Mouse (Mus musculus): ENCODE measurements around the gene Mat1a. TPM values are rescaled to one million over a fixed set of nuclear protein-coding genes. Genes with fewer than 3 reads are reported as not detected.

The Mat1a gene
- polyA plus RNA-seq, 1 experiment from 2014 or later: 0.54 TPM

DNA sequence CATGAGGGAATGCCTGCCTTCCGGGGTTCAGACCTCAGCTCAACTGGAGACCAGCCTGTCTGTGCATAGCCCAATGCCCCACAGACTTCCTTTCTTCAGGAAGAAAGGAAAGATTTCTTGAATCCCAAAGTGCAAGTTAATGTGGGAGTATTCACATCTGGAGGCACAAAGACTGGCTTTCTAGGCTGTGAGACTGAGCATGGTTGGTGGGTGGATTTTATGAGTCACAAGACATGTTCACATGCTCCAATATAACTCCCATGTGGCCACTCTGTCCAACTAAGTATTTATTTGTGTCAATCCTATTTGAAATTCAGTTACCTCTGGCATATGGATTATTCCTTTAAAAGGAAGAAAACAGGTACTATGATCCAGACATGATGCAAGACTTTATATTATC, 6.1 kb upstream of the Mat1a start:
- Histone ChIP-seq H3K9ac (no peak overlapping the region), H3K4me3 (no peak overlapping the region), H3K4me2 (no peak overlapping the region), H3K27me3 (replicated peaks) (no peaks in the 10 kb centered on the region; the same call in 1 of the 2 replicates), H3K27ac (no peak overlapping the region), H3K4me1 (no peaks in the 10 kb centered on the region), H3K9me3 (replicated peaks) (no peaks in the 10 kb centered on the region), H3K36me3 (no peaks in the 10 kb centered on the region)
- WGBS (ENCODE audit: insufficient replicate concordance): 61% methylated on average over 1 of the region's 1 CpGs
- no peak for ATAC-seq

DNA sequence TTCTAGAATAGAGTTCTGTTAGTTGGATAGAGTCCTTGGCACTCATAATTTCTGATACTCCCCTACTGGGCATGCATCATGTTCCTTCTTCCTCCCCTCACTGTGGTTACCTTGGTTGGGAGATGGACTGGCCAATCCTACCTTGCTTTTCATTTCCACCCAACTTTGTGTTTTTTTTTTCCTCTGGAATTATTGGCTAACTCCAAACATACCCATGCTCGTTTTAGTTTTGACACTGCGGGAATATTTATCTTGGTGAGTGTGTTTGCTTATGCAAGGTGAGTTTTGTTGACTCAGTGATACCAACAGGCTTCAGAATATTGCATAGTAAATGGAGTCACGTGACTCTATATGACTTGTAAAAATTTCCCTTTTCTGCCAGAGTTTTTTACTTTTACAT, 4.1 kb upstream of the Mat1a start:
- H3K27ac ChIP-seq: no peak overlapping the region
- no peak for ATAC-seq
- WGBS (ENCODE audit: insufficient replicate concordance): 59% methylated on average over 3 of the region's 3 CpGs
- H3K4me3 ChIP-seq: no peak overlapping the region
- no peaks in the 10 kb centered on the region for H3K27me3 ChIP-seq (replicated peaks)
- H3K4me2 ChIP-seq: no peak overlapping the region
- H3K36me3 ChIP-seq: no peaks in the 10 kb centered on the region
- no peaks in the 10 kb centered on the region for H3K4me1 ChIP-seq
- no peaks in the 10 kb centered on the region for H3K9me3 ChIP-seq (replicated peaks)
- no peak overlapping the region for H3K9ac ChIP-seq

DNA sequence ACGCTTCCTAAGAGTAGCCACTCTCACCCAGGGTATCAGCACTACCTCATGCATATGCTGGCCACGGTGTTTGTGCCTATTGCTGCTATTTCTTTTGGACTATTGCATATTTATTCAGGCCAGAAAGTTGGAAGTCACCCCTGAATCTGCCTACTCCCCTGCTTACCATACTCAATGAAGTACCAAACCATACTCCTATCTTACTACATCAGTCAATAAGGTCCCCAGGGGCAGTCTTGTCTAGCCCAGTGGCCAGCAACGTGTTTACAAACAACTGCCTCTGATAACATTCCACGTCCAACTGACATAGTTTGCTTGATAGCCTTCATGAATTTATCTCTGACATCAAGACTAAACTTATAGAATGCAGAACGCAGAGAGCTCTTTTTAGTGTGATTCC, 3.6 kb upstream of the Mat1a start:
- no peaks in the 10 kb centered on the region for H3K27me3 ChIP-seq (replicated peaks)
- 60% methylated on average over 5 of the region's 5 CpGs for WGBS (ENCODE audit: insufficient replicate concordance)
- H3K27ac ChIP-seq: no peak overlapping the region
- ATAC-seq: no peak
- no peaks in the 10 kb centered on the region for H3K36me3 ChIP-seq
- no peak overlapping the region for H3K9ac ChIP-seq
- H3K9me3 ChIP-seq (replicated peaks): no peaks in the 10 kb centered on the region
- no peak overlapping the region for H3K4me2 ChIP-seq
- no peak overlapping the region for H3K4me3 ChIP-seq
- H3K4me1 ChIP-seq: no peaks in the 10 kb centered on the region

DNA sequence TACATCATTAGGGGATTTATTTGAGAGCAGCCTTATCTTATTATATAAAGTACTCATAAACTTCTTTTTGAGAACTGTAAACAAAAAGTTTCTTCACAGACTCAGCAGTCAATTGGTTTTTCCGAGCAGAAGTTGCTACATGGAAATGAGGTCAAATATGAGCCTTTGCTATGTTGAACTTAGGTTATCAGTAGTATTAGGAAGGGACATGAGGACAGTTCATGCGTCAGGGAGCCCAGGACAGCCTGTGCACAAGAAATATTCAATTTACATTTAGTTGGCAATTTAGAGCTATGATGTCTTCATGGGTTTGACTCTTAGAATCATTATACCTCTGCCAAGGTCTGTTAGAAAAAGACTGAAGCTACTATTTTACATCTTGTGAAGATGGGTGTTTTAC, 2.6 kb upstream of the Mat1a start:
- Histone ChIP-seq H3K4me1 (no peaks in the 10 kb centered on the region), H3K27me3 (replicated peaks) (no peaks in the 10 kb centered on the region), H3K27ac (no peak overlapping the region), H3K36me3 (no peaks in the 10 kb centered on the region), H3K9ac (no peak overlapping the region), H3K4me3 (no peak overlapping the region), H3K4me2 (no peak overlapping the region), H3K9me3 (replicated peaks) (no peaks in the 10 kb centered on the region)
- no peak for ATAC-seq
- whole genome bisulfite sequencing (ENCODE audit: insufficient replicate concordance): 52% methylated on average over 2 of the region's 2 CpGs

DNA sequence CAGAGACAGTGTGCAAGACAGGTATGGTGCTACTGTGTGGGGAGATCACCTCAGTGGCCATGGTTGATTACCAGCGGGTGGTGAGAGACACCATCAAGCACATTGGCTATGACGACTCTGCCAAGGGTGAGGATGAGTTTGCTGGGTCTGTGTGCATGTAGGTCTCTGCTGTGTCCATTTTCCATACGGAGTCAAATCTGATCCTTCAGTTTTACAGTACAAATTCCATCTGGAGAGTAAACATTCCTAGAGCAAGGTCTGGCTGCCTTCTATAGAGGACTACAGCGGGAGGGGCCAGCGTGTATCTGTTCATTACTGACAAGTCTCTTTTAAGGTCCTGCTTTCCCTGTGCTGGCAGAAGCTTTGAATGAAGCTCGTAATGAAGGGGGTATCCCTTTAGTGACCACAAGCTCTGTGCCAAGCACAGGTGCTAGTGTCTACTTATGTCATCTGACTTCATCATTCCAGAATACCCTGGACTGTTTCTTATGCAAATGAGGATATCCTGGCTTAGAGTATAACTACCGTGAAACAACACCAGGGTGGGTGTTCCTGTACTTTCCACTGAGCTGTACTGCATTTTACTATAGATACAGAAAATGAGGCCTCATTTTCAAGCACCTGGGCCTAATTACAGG, 6.3 kb downstream of the Mat1a start:
- Histone ChIP-seq H3K9me3 (replicated peaks) (no peaks in the 10 kb centered on the region), H3K36me3 (no peaks in the 10 kb centered on the region), H3K4me1 (no peaks in the 10 kb centered on the region), H3K27me3 (replicated peaks) (no peaks in the 10 kb centered on the region), H3K27ac (no peak overlapping the region), H3K9ac (no peak overlapping the region), H3K4me2 (no peak overlapping the region), H3K4me3 (no peak overlapping the region)
- ATAC-seq: peak; percentile 37; the same call in 1 of the 2 replicates
- WGBS (ENCODE audit: insufficient replicate concordance): 68% methylated on average over 7 of the region's 7 CpGs

DNA sequence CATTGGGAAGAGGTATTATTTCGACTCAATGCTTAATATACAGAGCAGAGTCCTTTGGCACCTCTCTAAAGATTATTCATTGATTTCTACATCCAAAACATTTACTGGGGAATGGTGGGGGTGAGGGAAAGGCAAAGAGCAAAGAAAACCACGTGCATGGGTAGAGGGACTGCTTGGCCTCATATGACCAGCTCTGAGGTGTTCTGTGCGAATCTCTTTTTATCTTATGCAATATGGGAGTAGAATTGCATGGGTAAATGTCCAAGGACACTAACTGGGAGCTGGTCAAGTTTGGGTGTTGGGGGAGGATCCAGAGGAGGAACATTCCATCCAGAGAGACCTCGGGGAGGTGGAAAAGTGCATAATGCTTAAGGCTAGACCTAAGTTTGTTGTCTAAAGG, 8.1 kb downstream of the Mat1a start:
- Histone ChIP-seq H3K4me1 (no peaks in the 10 kb centered on the region), H3K4me2 (no peak overlapping the region), H3K27me3 (replicated peaks) (no peaks in the 10 kb centered on the region), H3K9ac (no peak overlapping the region), H3K9me3 (replicated peaks) (no peaks in the 10 kb centered on the region), H3K4me3 (no peak overlapping the region), H3K36me3 (no peaks in the 10 kb centered on the region), H3K27ac (no peak overlapping the region)
- 42% methylated on average over 4 of the region's 4 CpGs for WGBS (ENCODE audit: insufficient replicate concordance)
- no peak for ATAC-seq

DNA sequence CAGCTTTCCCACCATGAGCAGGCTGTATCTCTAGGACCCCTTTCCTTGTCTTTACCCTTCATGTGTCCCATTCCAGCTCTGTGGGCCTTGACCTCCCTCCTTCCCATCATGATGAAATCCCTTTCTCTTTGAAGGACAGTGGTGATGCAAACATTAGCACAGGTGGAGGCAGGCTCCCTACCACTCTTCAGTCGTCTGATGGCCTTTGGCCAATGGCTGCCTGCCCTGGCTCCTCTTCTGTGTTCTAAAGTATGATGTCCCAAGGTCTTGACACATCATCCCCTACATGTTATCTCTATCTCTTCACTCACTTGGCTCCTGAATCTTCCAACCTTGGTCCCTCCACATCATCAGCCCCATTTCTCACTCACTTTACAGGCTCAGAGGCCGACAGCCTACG, 11.4 kb downstream of the Mat1a start:
- no peak overlapping the region for H3K4me2 ChIP-seq
- H3K27me3 ChIP-seq (replicated peaks): no peaks in the 10 kb centered on the region
- H3K4me3 ChIP-seq: no peak overlapping the region
- no peaks in the 10 kb centered on the region for H3K4me1 ChIP-seq
- 61% methylated on average over 3 of the region's 3 CpGs for whole genome bisulfite sequencing (ENCODE audit: insufficient replicate concordance)
- no peaks in the 10 kb centered on the region for H3K36me3 ChIP-seq
- H3K9me3 ChIP-seq (replicated peaks): no peaks in the 10 kb centered on the region
- no peak for ATAC-seq
- H3K27ac ChIP-seq: no peak overlapping the region
- H3K9ac ChIP-seq: no peak overlapping the region

DNA sequence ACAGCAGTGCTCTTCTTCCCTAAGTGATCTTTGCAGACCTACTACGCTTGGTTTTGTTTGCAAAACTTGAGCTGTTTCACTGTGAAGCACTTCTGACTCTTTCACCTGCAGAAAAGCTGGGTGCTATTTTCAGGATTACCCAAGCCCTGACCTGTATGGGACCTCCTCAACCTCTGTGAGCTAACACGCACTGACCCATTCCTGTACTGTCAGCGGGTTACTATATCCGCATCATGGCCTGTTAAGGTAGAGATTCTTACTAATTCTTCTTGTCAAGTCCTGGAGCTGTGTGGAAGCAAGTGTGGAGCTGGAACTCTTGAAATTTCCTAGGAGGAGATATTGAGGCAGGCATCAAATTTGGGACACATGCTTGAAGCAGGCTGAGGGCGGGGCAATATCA, 19.8 kb downstream of the Mat1a start:
- Histone ChIP-seq H3K4me1 (no peaks in the 10 kb centered on the region), H3K9ac (no peak overlapping the region), H3K27ac (no peak overlapping the region), H3K36me3 (no peaks in the 10 kb centered on the region), H3K9me3 (replicated peaks) (no peaks in the 10 kb centered on the region), H3K4me2 (no peak overlapping the region), H3K4me3 (no peak overlapping the region), H3K27me3 (replicated peaks) (no peaks in the 10 kb centered on the region)
- 75% methylated on average over 5 of the region's 5 CpGs for WGBS (ENCODE audit: insufficient replicate concordance)
- no peak for ATAC-seq

DNA sequence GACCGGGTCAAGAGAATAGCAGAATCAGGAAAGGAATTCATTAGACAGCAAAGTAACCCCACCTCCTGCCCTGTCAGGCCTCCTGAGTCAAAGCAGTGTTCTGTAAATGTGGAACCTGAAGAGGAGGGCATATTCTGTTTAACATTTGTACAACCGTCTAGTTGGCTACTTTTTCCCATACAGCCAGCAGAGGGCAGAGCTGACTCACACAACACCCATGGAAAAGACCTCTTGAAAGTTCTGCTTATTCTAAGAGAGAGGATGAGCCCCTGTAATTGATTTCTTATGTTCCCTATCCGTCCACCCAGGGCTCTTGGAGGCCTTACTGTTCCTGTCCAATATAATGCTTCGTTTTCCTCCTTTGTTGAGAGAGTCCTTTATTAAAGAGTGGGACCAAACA, 23.2 kb downstream of the Mat1a start:
- no peaks in the 10 kb centered on the region for H3K27me3 ChIP-seq (replicated peaks)

DNA sequence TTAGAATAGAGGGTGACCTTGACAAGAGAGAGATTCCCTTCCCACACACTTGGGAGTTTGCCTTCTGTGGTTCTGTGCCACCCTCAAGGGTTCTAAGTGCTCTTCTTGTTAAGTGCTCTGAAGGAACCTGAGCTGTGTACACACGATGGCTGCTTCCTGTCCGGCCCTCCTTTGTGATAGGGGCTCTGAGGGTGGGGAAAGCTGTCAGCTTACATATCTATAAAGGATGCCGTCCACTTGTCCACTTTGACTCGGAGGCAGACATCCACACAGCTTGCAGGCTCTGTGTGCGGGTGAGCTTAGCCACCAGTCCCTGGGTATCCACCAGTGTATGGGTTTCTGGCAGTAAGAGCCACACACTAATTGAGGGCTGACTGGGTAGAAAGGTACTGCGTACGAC, 26.7 kb downstream of the Mat1a start, which contains the start of gene Sftpa1:
Gene Sftpa1 (plus strand): TSS at position 243 of the 400 bp plus-strand sequence.
- Histone ChIP-seq H3K4me2 (no peak within 1 kb of the TSS), H3K9ac (no peak within 1 kb of the TSS), H3K27ac (no peak within 1 kb of the TSS), H3K36me3 (no peaks in the 10 kb centered on the region), H3K9me3 (replicated peaks) (no peaks in the 10 kb centered on the region), H3K27me3 (replicated peaks) (no peaks in the 10 kb centered on the region), H3K4me1 (no peaks in the 10 kb centered on the region), H3K4me3 (no peak within 1 kb of the TSS)
- ATAC-seq: no peak
- WGBS (ENCODE audit: insufficient replicate concordance): 64% methylated on average over 7 of the region's 7 CpGs

More for the DNA sequence above, 23.2 kb downstream of the Mat1a start:
- no peak overlapping the region for H3K4me3 ChIP-seq
- H3K4me1 ChIP-seq: no peaks in the 10 kb centered on the region
- no peak overlapping the region for H3K27ac ChIP-seq
- H3K36me3 ChIP-seq: no peaks in the 10 kb centered on the region
- no peak for ATAC-seq
- H3K9me3 ChIP-seq (replicated peaks): no peaks in the 10 kb centered on the region
- H3K9ac ChIP-seq: no peak overlapping the region
- WGBS (ENCODE audit: insufficient replicate concordance): 16% methylated on average over 4 of the region's 4 CpGs
- no peak overlapping the region for H3K4me2 ChIP-seq

DNA sequence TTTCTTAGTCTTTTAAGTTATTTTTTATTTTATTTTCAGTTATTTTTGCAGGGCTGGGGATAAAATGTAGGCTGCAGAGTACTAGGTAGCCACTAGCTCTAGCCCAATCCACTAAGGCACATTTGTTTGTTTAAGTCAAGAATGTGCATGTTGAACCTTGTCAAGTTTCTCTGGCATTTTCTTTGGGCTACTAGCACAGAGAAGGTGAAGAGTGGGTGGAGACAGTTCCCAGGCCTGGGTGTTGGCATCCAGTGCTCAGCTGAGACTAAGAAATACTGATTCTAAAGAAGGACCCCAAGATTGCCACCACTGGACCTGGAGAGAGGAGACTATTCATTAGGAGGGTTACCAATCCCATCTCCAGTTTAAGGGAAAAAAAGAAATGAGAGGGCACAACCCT, 32.2 kb downstream of the Mat1a start:
- Histone ChIP-seq H3K27ac (no peak overlapping the region), H3K9ac (no peak overlapping the region), H3K4me1 (no peaks in the 10 kb centered on the region), H3K9me3 (replicated peaks) (no peaks in the 10 kb centered on the region), H3K4me3 (no peak overlapping the region), H3K4me2 (no peak overlapping the region), H3K27me3 (replicated peaks) (no peaks in the 10 kb centered on the region), H3K36me3 (no peaks in the 10 kb centered on the region)
- ATAC-seq: no peak

DNA sequence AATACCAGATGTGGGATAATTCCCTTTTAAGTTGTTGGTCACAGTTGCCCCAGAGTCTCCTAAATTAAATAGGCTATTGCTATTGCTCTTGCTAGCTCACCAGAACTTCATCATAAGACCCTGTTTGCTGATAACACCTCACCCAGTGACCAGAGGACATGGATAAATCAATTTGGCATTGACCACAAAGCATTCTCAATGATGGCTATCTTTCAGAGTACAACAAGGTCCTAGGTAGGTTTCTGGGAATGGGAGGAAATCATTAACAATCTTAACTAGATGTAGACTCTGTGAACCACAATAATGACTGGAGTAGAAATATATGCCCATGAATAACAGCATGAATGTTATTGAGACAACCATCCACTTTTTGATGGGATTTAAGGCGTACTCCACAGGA, 35.9 kb downstream of the Mat1a start:
- Histone ChIP-seq H3K9me3 (replicated peaks) (no peaks in the 10 kb centered on the region), H3K4me2 (no peak overlapping the region), H3K36me3 (no peaks in the 10 kb centered on the region), H3K4me3 (no peak overlapping the region), H3K27ac (no peak overlapping the region), H3K27me3 (replicated peaks) (no peaks in the 10 kb centered on the region), H3K4me1 (no peaks in the 10 kb centered on the region), H3K9ac (no peak overlapping the region)
- ATAC-seq: no peak
- 74% methylated on average over 1 of the region's 1 CpGs for WGBS (ENCODE audit: insufficient replicate concordance)

DNA sequence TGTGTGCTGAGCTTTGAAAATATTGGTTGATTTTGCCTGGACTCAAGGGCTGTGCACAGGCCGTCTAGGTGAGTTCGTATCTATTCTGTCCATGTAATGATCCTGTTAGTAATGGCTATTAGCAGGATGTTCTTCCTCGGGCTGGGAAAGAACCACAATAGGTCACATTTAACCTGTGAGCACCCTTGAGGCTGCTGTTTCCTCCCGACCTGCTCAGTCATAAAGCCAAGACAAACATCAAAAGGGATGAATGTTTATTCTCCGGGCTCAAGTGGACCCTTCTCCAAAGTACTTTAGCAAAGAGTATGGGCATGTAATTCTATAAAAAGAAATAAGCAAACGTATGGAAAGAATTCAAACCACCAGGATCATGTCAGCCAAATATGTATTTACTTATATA, 41.2 kb downstream of the Mat1a start:
- H3K4me3 ChIP-seq: no peak overlapping the region
- no peaks in the 10 kb centered on the region for H3K4me1 ChIP-seq
- no peak overlapping the region for H3K27ac ChIP-seq
- no peaks in the 10 kb centered on the region for H3K9me3 ChIP-seq (replicated peaks)
- no peak for ATAC-seq
- WGBS (ENCODE audit: insufficient replicate concordance): 56% methylated on average over 6 of the region's 6 CpGs
- no peak overlapping the region for H3K9ac ChIP-seq
- no peak overlapping the region for H3K4me2 ChIP-seq
- H3K36me3 ChIP-seq: no peaks in the 10 kb centered on the region
- H3K27me3 ChIP-seq (replicated peaks): no peaks in the 10 kb centered on the region
